In the genomic region with DNA sequence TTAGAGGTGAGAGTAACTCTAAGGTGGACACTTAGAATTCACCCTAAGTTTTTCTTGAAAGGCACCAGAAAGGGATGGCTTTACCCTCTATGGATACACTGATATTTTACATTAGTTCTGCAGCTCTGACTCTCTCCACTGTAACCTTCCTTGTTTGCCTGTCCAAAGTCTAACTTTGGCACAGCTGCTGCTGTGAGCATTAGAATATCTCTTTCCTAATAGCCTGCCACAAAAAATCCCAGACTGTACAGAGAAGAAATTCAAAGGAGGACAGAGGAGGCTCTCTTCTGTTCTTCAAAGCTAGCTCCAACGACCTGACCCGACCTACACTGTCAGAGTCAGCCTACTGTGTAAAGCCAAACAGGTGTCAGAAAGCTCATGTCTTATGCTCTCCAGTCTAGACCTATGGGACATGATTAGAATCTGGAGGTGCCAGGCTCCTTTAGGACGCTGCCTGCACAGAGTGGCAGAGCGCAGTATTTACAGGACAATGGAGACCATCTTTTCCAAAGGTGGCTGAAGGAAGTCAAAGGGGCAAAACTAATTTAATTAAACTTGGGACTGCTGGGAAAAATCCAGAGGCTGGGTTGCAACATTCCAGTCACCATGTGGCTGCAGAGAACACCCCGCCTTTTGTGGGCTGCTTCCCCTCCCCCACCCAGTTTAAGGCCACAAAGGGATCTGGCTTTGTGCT, we compare ENCODE assay signal across 8 mouse cellular contexts. TPM values are rescaled to one million over a fixed set of nuclear protein-coding genes. Genes with fewer than 3 reads are reported as not detected.
A peak's percentile ranks its signal among the peaks of the same experiment; 100 is the strongest.
DNase-seq lines count a peak whose midpoint lies in the region; ATAC-seq lines count a peak whose summit lies in the region.

No protein-coding gene starts in this region.

- 21% methylated on average over 5 of the region's 5 CpGs for WGBS in intestine, embryonic 16.5 days
- WGBS in liver, embryonic 16.5 days (ENCODE audit: insufficient replicate concordance), result 41% methylated on average over 5 of the region's 5 CpGs

- H3K9me3 ChIP-seq in intestine, embryonic 16.5 days (ENCODE audit: control insufficient read depth, low read length), result no peaks in the 10 kb centered on the region
- H3K9me3 ChIP-seq in liver, embryonic 16.5 days (replicated peaks; ENCODE audit: control insufficient read depth, low read length), result no peaks in the 10 kb centered on the region

- intact Hi-C loops in left cerebral cortex, postnatal 4 days (cut with DNase I), result no loop called here
- intact Hi-C loops in gastrocnemius, postnatal 36 days (cut with DNase I), result no loop called here

- peak overlapping the region; percentile 5; the same call in 1 of the 2 replicates for H3K4me2 ChIP-seq in intestine, embryonic 16.5 days (ENCODE audit: low read depth, low read length)
- peak overlapping the region; percentile 44; the same call in 1 of the 2 replicates for H3K4me2 ChIP-seq in liver, embryonic 16.5 days (ENCODE audit: low read depth, low read length)

- H3K9ac ChIP-seq in intestine, embryonic 16.5 days (ENCODE audit: low read depth, low read length), result peak overlapping the region; percentile 4; the same call in 1 of the 2 replicates
- H3K9ac ChIP-seq in liver, embryonic 16.5 days (ENCODE audit: low read depth, low read length), result no peak overlapping the region

- DNase-seq in left cerebral cortex, postnatal 4 days, result peak; percentile 72
- DNase-seq in left cerebral cortex, adult 18-20 months (ENCODE audit: low spot score in 2 of 2), result no peak
- peak; percentile 27 to 48 for DNase-seq in gastrocnemius, postnatal 36 days
- DNase-seq in skeletal muscle tissue, adult 2 months (ENCODE audit: low read depth, low spot score), result peak; percentile 39
- DNase-seq in right cerebral cortex, postnatal 4 days, result no peak
- DNase-seq in spleen, adult 12 weeks (ENCODE audit: low spot score), result no peak

- no peaks in the 10 kb centered on the region for H3K27me3 ChIP-seq in intestine, embryonic 16.5 days (replicated peaks; ENCODE audit: control insufficient read depth, insufficient read depth, low read length)
- no peaks in the 10 kb centered on the region for H3K27me3 ChIP-seq in liver, embryonic 16.5 days (ENCODE audit: control insufficient read depth, insufficient read depth, low read depth, low read length)

- H3K4me1 ChIP-seq in intestine, embryonic 16.5 days (ENCODE audit: control insufficient read depth, insufficient read depth, low read length), result peaks cover 68% of the 10 kb centered on the region
- H3K4me1 ChIP-seq in liver, embryonic 16.5 days (ENCODE audit: control insufficient read depth, low read depth, low read length), result peaks cover 2% of the 10 kb centered on the region

- peaks cover 11% of the 10 kb centered on the region for H3K36me3 ChIP-seq in intestine, embryonic 16.5 days (ENCODE audit: control insufficient read depth, insufficient read depth, low read length)
- no peaks in the 10 kb centered on the region for H3K36me3 ChIP-seq in liver, embryonic 16.5 days (ENCODE audit: control insufficient read depth, insufficient read depth)

- H3K27ac ChIP-seq in intestine, embryonic 16.5 days (ENCODE audit: low read length), result peak overlapping the region; percentile 93
- H3K27ac ChIP-seq in liver, embryonic 16.5 days (ENCODE audit: low read length), result peak overlapping the region; percentile 88

- H3K4me3 ChIP-seq in intestine, embryonic 16.5 days (ENCODE audit: low read length), result 0 out of 2 replicates have a peak overlapping the region, but pooled peaks have one; percentile 23
- no peak overlapping the region for H3K4me3 ChIP-seq in liver, embryonic 16.5 days (ENCODE audit: low read depth, low read length)

- peak; percentile 57 for ATAC-seq in intestine, embryonic 16.5 days
- ATAC-seq in liver, embryonic 16.5 days (ENCODE audit: low read depth), result peak; percentile 73

RNA-seq across cellular contexts. Expression of gene Rnd3, which starts 9.5 kb away (rescaled TPM):
- 10 to 100 TPM; 47.5 to 50.3 TPM for total RNA-seq in left cerebral cortex, postnatal 4 days (2021)
- total RNA-seq in left cerebral cortex, adult 18-20 months (2021), result 10 to 100 TPM; 13.5 to 20.6 TPM
- 1 to 10 TPM; 6.5 to 9.0 TPM for total RNA-seq in gastrocnemius, postnatal 36 days (2021)
- polyA plus RNA-seq in intestine, embryonic 16.5 days (2015; fragmentation: Nextera tagmentation; extraction: Ambion mirVana), result 49.5 and 53.8 TPM in 2 replicates
- polyA plus RNA-seq in liver, embryonic 16.5 days (2015; fragmentation: Nextera tagmentation; extraction: Ambion mirVana), result 12.9 and 14.4 TPM in 2 replicates

Comparison
In these comparisons a context has a peak if more than half of its experiments do, and no peak if none do; other contexts are left out.
1. DNase-seq: peak in left cerebral cortex, postnatal 4 days (single experiment), gastrocnemius, postnatal 36 days (2 of 2) and skeletal muscle tissue, adult 2 months (single experiment); none in left cerebral cortex, adult 18-20 months (0 of 2), right cerebral cortex, postnatal 4 days (single experiment) and spleen, adult 12 weeks (single experiment).